Mouse (Mus musculus) thymus, postnatal 4 days (tissue): ENCODE results near the gene Gucd1.
"Not testable (repeated sequence)": the region's sequence is repeated elsewhere in the genome, so short reads cannot be mapped to it uniquely, and the experiment has no call there.

Source experiments
- DNase-seq: peaks from one replicate; pipeline ENCODE4 v3.0.0; 2021

The Gucd1 gene

GRCm38 (mm10) chr10:75429004-75429380, 88.8 kb downstream of the Gucd1 start:
- DNase-seq = no peak

- DNase-seq = no peak
Measured at GRCm38 (mm10) chr10:75428049-75429003, 89.4 kb downstream of the Gucd1 start.

GRCm38 (mm10) chr10:75424498-75424901, 93.3 kb downstream of the Gucd1 start:
- DNase-seq = no peak

- DNase-seq = no peak
Measured at GRCm38 (mm10) chr10:75418747-75419146, 99.0 kb downstream of the Gucd1 start.

- no peak for DNase-seq
Measured at GRCm38 (mm10) chr10:75417363-75418042, 100.3 kb downstream of the Gucd1 start.

GRCm38 (mm10) chr10:75414925-75415324, 102.8 kb downstream of the Gucd1 start:
- DNase-seq = no peak

GRCm38 (mm10) chr10:75412114-75413103, 105.4 kb downstream of the Gucd1 start:
- DNase-seq = no peak

- not testable (repeated sequence) for DNase-seq
Measured at GRCm38 (mm10) chr10:75411343-75412113, 106.2 kb downstream of the Gucd1 start.

GRCm38 (mm10) chr10:75407741-75408140, 110.0 kb downstream of the Gucd1 start:
- DNase-seq = no peak

- DNase-seq = no peak
Measured at GRCm38 (mm10) chr10:75406755-75407154, 111.0 kb downstream of the Gucd1 start.

- DNase-seq = no peak
Measured at GRCm38 (mm10) chr10:75405916-75406315, 111.9 kb downstream of the Gucd1 start.

GRCm38 (mm10) chr10:75400958-75401357, 116.8 kb downstream of the Gucd1 start, which contains the start of gene Upb1:
TSS of gene Upb1 (plus strand) at chr10:75401115.
- no peak for DNase-seq

- DNase-seq = no peak
Measured at GRCm38 (mm10) chr10:75396966-75397365, 120.8 kb downstream of the Gucd1 start.

- DNase-seq = no peak
Measured at GRCm38 (mm10) chr10:75394796-75395195, 123.0 kb downstream of the Gucd1 start.

GRCm38 (mm10) chr10:75390832-75391231, 126.9 kb downstream of the Gucd1 start:
- no peak for DNase-seq

GRCm38 (mm10) chr10:75390156-75390555, 127.6 kb downstream of the Gucd1 start:
- no peak for DNase-seq

- no peak for DNase-seq
Measured at GRCm38 (mm10) chr10:75378688-75379087, 139.1 kb downstream of the Gucd1 start.

GRCm38 (mm10) chr10:75373655-75374351, 144.0 kb downstream of the Gucd1 start:
- DNase-seq = not testable (repeated sequence)

GRCm38 (mm10) chr10:75365231-75365633, 152.5 kb downstream of the Gucd1 start:
- peak; percentile 18 for DNase-seq

- DNase-seq = no peak
Measured at GRCm38 (mm10) chr10:75364796-75365195, 153.0 kb downstream of the Gucd1 start.

- DNase-seq = not testable (repeated sequence)
Measured at GRCm38 (mm10) chr10:75364214-75364690, 153.5 kb downstream of the Gucd1 start.
